Mouse (Mus musculus) intestine, embryonic 14.5 days (tissue): ENCODE data around the gene Cbr1. TPM values are rescaled to one million over a fixed set of nuclear protein-coding genes. Genes with fewer than 3 reads are reported as not detected.

Source experiments
- ATAC-seq: fragments of 200-750 bp; cut with Nextera tagmentation; replicated peaks from 2 replicates; pipeline ENCODE4 v1.8.0; 2017; ENCODE audit warnings: low read depth, moderate number of reproducible peaks, moderate TSS enrichment, moderate library complexity; ENCODE audit not compliant: low FRiP score, low TSS enrichment
- DNase-seq: peaks from one replicate; pipeline ENCODE4 v3.0.0-alpha.2; 2018; ENCODE audit warnings: low spot score
- H3K27ac ChIP-seq: fragments of 300-500 bp; sonication (generic); 2 replicates; pipeline ENCODE4 v1.5.1; 2014; ENCODE audit warnings: low read depth, mild to moderate bottlenecking, control low read depth
- H3K27me3 ChIP-seq: fragments of 300-500 bp; sonication (generic); replicated peaks from 2 replicates; pipeline ENCODE4 v1.6.1; 2014; ENCODE audit warnings: low read length, control low read depth; ENCODE audit not compliant: control insufficient read depth, insufficient read depth
- H3K36me3 ChIP-seq: fragments of 300-500 bp; sonication (generic); 2 replicates; pipeline ENCODE4 v1.6.1; 2014; ENCODE audit warnings: low read length, control low read depth; ENCODE audit not compliant: control insufficient read depth, insufficient read depth
- H3K4me1 ChIP-seq: fragments of 300-500 bp; sonication (generic); replicated peaks from 2 replicates; pipeline ENCODE4 v1.6.1; 2014; ENCODE audit warnings: low read length, control low read depth, mixed read lengths; ENCODE audit not compliant: control insufficient read depth, insufficient read depth
- H3K4me2 ChIP-seq: fragments of 300-500 bp; sonication (generic); 2 replicates; pipeline ENCODE4 v1.6.1; 2014; ENCODE audit warnings: low read length
- H3K4me3 ChIP-seq: fragments of 300-500 bp; sonication (generic); 2 replicates; pipeline ENCODE4 v1.5.1; 2014; ENCODE audit warnings: low read depth, low read length, control low read depth, mixed read lengths
- H3K9ac ChIP-seq: fragments of 300-500 bp; sonication (generic); 2 replicates; pipeline ENCODE4 v1.6.1; 2014; ENCODE audit warnings: mild to moderate bottlenecking, low read length
- H3K9me3 ChIP-seq: fragments of 300-500 bp; sonication (generic); 2 replicates; pipeline ENCODE4 v1.6.1; 2016; ENCODE audit warnings: low read length, control low read depth; ENCODE audit not compliant: control insufficient read depth
- WGBS: fragments of 180-500 bp; shearing (Covaris S2); extraction: QIAGEN DNeasy Blood & Tissue Kit; methylation state at CpG from one replicate; pipeline ENCODE4 v1.1.7; 2014; 5-methylcytosine and 5-hydroxymethylcytosine counted together
- polyA plus RNA-seq: library from polyadenylated mRNA; unstranded; fragments of >200 nt; fragmentation: Nextera tagmentation; extraction: Ambion mirVana; gene quantifications from 2 replicates; pipeline ENCODE4 v1.2.1, GENCODE M21; 2014

Cbr1 gene
- polyA plus RNA-seq, 1 experiment from 2014 or later = 84.7 TPM

DNA sequence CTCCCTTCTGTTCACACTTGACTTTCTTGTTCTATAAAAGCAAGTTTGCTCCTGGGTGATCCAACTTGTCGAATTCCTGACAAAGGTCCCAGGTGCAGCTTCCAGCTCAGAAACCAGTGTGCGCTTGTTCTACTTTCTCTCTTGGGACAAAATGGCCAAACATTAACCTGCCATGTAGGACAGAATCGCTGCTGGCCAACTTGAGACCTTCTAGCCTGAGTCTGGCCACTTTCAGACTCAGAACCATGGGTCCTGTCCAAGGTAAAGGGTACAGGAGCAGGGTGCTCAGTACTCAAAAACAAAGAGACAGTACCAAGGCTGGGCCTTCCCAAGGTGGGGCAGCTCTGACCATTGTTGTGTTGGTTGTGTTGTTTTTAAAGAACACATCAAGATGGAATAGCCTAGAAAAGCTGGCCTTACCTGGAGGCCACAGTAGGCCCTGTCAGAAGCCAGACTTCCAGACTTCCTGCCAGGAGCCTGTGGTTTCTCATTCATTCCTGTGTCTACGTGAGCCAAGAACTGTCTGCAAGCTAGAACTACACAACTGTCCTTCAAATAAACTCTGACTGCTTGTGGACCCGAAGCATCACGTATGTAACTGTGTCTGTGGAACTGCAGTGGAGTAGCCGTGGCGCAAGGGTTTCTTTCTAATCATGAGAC lies 27.2 kb upstream of the Cbr1 start:
- Histone ChIP-seq H3K27me3 (no peaks in the 10 kb centered on the region), H3K36me3 (no peaks in the 10 kb centered on the region), H3K9ac (no peak overlapping the region), H3K27ac (no peak overlapping the region), H3K9me3 (no peaks in the 10 kb centered on the region), H3K4me3 (no peak overlapping the region), H3K4me2 (no peak overlapping the region), H3K4me1 (peaks cover 15% of the 10 kb centered on the region; the same call in 1 of the 2 replicates)
- DNase-seq = no peak
- ATAC-seq = no peak
- 85% methylated on average over 8 of the region's 8 CpGs for WGBS

DNA sequence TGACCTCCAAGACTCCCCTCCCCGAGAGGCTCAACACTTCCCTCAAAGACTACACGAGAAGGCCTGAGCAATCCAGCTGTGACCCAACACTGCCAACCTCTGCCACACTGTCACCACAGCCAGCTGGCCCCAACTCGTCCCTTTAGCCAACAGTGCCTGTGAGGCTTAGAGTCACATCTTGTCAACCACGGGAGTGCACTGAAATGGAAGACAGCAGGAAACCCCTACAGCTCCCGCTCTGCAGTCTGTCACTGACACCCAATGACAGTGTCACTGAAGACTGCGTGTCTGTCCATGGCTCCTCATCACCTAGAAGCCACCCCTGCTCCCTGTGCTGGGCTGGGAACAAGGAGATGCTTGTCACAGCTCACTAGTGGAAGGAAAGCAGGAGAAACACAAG lies 24.5 kb upstream of the Cbr1 start:
- WGBS = 66% methylated on average over 6 of the region's 6 CpGs

DNA sequence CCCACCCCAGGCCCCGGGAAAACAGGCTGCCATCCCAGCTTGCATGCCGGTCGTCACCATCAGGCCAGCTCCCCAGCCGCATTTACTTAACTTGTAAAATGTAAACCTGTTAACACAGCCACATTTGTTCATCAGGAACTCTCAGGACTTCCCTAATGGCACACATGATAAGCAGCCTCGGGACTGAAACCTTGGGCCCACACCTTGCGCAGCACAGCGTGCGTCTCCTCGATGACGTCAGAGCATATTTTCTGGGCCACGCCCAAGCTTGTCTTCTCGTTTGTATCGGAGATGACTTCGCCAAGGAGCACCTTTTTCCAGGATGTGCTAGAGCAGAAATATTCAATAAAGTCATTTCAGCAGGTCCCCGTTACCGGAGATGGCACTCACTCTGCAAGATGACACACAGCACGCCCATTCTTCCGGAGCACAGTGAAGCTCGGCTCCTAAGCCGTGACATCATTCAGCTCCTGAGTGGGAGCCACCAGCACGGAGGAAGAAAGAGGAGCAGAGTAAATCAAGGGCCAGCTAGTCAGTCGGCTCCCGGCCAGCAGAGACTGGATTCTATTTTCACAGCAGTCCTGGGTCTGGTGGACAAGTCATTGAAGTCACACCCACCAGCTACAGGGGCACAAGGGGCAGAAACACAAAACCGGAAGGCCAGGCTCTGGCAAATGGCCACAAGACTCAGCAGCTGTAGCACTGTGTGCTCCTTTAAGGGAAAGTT lies 20.5 kb upstream of the Cbr1 start:
- H3K4me1 ChIP-seq = no peaks in the 10 kb centered on the region
- H3K27ac ChIP-seq = no peak overlapping the region
- no peak overlapping the region for H3K4me2 ChIP-seq
- H3K9me3 ChIP-seq = no peaks in the 10 kb centered on the region
- WGBS = 87% methylated on average over 24 of the region's 24 CpGs
- no peak overlapping the region for H3K9ac ChIP-seq
- ATAC-seq (no peak), DNase-seq (no peak)
- no peaks in the 10 kb centered on the region for H3K27me3 ChIP-seq
- no peak overlapping the region for H3K4me3 ChIP-seq
- peaks cover 25% of the 10 kb centered on the region for H3K36me3 ChIP-seq

More for the DNA sequence above, 24.5 kb upstream of the Cbr1 start:
- H3K9me3 ChIP-seq = no peaks in the 10 kb centered on the region
- no peak for DNase-seq
- no peaks in the 10 kb centered on the region for H3K27me3 ChIP-seq
- no peak overlapping the region for H3K9ac ChIP-seq
- peaks cover 2% of the 10 kb centered on the region; the same call in 1 of the 2 replicates for H3K4me1 ChIP-seq
- H3K27ac ChIP-seq = no peak overlapping the region
- no peak for ATAC-seq
- peaks cover 14% of the 10 kb centered on the region; the same call in 1 of the 2 replicates for H3K36me3 ChIP-seq
- no peak overlapping the region for H3K4me2 ChIP-seq
- no peak overlapping the region for H3K4me3 ChIP-seq

DNA sequence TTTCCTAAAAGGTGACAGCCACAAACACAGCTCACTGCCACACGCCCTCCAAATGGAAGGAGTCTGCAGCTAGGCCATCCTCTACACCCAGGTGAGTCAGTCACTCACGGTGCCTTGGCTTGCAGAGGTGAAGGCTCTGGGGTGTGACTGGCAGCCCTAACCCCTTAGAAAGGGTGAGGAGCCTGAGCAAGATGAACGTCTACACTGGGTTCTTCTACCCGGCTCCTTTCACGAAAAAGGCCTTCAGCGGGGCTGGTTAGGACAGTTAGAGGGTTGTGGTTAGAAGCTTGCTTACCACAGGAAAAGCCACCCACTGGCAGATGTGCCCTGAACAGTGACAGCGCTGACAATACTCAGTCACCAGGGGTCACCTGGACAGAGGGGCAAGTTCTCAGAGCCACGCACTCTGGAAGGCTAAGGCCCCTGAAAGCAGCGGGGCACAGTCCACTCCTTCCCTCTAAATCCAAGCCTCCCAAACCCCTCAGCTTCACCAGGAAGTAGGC lies 19.9 kb upstream of the Cbr1 start:
- Histone ChIP-seq H3K9ac (no peak overlapping the region), H3K27ac (no peak overlapping the region), H3K4me2 (no peak overlapping the region), H3K4me3 (no peak overlapping the region), H3K9me3 (no peaks in the 10 kb centered on the region), H3K36me3 (peaks cover 32% of the 10 kb centered on the region), H3K27me3 (no peaks in the 10 kb centered on the region), H3K4me1 (no peaks in the 10 kb centered on the region)
- no peak for DNase-seq
- 86% methylated on average over 9 of the region's 9 CpGs for WGBS
- no peak for ATAC-seq

DNA sequence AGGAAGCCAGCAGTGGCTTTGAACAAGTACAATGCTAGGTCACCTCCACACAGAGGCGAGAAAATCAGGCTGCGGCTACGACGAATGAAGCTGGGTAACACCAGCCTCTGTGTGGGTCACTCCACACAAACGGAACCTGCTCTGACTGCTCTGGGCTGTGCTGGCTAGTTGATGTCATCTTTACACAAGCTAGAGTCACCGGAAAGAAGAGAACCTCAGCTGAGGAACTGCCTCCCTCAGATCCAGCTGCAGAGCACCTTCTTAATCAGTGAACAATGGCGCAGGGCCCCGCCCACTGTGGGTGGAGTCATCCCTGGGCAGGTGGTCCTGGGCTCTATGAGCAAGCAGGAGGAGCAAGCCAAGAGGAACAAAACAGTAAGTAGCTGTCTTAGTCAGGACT lies 19.3 kb upstream of the Cbr1 start:
- H3K27ac ChIP-seq = no peak overlapping the region
- no peak overlapping the region for H3K4me2 ChIP-seq
- H3K4me1 ChIP-seq = no peaks in the 10 kb centered on the region
- H3K36me3 ChIP-seq = peaks cover 36% of the 10 kb centered on the region
- no peak overlapping the region for H3K9ac ChIP-seq
- no peaks in the 10 kb centered on the region for H3K9me3 ChIP-seq
- no peaks in the 10 kb centered on the region for H3K27me3 ChIP-seq
- ATAC-seq = no peak
- no peak for DNase-seq
- 72% methylated on average over 8 of the region's 8 CpGs for WGBS
- no peak overlapping the region for H3K4me3 ChIP-seq

DNA sequence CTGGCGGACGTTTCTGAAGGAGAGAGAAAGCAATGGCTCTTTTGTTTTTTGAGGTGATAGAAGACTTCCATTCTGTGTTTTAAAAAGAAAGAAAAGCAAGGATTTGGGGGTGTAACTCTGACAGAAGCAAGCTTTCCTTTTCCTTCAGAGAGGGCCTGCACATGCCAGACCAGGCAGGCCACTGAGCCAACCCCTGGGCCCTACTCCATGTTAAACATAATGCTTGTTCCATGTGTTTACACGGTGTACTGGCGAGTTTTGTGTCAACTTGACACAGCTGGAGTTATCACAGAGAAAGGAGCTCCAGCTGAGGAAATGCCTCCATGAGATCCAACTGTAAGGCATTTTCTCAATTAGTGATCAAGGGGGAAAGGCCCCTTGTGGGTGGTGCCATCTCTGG lies 17.4 kb upstream of the Cbr1 start:
- no peaks in the 10 kb centered on the region for H3K4me1 ChIP-seq
- 60% methylated on average over 4 of the region's 4 CpGs for WGBS

DNA sequence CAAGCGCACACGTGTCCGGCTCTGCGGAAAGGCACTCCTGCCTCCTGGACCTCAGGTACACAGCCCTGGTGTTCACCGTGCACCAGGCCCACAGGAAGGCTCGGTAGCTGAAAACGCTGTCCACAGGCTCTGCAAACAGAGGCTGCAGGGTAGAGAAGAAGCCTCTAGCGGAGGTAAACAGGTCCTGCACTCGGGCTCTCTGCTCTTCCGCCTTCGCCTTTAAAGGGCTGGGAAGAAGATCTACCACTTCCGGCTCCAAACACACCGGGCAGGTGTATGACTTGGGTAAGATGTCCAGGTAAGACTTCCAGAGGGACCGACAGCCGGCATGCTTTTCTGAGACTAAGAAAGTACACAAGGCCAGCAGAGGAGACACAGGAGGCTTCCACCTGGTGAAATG lies 14.7 kb upstream of the Cbr1 start:
- DNase-seq (no peak), ATAC-seq (no peak)
- no peaks in the 10 kb centered on the region for H3K9me3 ChIP-seq
- no peak overlapping the region for H3K4me3 ChIP-seq
- 85% methylated on average over 15 of the region's 15 CpGs for WGBS
- H3K36me3 ChIP-seq = peaks cover 29% of the 10 kb centered on the region
- H3K27me3 ChIP-seq = no peaks in the 10 kb centered on the region
- no peak overlapping the region for H3K9ac ChIP-seq
- no peak overlapping the region for H3K27ac ChIP-seq
- H3K4me2 ChIP-seq = no peak overlapping the region
- no peaks in the 10 kb centered on the region for H3K4me1 ChIP-seq

More for the DNA sequence above, 17.4 kb upstream of the Cbr1 start:
- ATAC-seq (no peak), DNase-seq (no peak)
- Histone ChIP-seq H3K4me2 (no peak overlapping the region), H3K9ac (no peak overlapping the region), H3K36me3 (peaks cover 42% of the 10 kb centered on the region), H3K4me3 (no peak overlapping the region), H3K27ac (no peak overlapping the region), H3K27me3 (no peaks in the 10 kb centered on the region), H3K9me3 (no peaks in the 10 kb centered on the region)

DNA sequence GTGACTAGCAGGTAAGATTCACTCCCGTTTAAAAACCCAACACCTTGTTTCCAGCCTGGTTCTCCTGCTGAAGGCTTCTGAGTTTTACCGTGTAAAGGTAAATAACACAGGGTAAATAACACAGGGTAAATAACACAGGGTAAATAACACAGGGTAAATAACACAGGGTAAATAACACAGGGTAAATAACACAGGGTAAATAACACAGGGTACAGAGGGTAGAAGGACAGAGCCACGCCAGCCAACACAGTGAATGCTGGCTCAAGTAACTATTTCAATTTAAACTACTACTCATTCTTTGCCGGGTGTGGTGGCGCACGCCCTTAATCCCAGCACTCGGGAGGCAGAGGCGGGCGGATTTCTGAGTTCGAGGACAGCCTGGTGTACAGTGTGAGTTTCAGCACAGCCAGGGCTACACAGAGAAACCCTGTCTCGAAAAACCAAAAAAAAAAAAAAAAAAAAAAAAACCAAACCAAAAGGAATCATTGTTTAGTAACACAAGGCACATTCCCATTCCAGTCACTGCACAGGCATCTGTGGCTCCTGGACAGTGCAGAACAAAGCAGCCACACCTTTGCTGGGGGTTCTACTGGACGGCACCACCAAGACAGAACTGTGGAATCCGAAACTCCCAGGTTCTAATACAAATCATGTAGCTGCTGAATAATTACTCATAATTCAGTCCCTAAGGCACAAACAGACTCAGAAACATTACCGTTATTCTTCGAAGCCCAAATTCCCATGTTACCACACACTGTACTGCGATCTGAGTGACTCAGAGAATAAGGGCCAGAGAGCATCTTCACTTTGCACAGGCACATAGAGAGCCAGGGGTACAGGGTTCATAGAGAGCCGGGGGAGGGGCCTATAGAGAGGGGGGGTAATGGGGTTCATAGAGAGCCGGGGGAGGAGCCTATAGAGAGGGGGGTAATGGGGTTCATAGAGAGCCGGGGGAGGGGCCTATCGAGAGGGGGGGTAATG lies 13.9 kb upstream of the Cbr1 start:
- H3K4me2 ChIP-seq = no peak overlapping the region
- no peak overlapping the region for H3K27ac ChIP-seq
- H3K9me3 ChIP-seq = no peaks in the 10 kb centered on the region
- no peak for ATAC-seq
- H3K4me3 ChIP-seq = no peak overlapping the region
- DNase-seq = no peak
- H3K27me3 ChIP-seq = no peaks in the 10 kb centered on the region
- no peaks in the 10 kb centered on the region for H3K4me1 ChIP-seq
- 90% methylated on average over 20 of the region's 20 CpGs for WGBS
- peaks cover 29% of the 10 kb centered on the region for H3K36me3 ChIP-seq
- no peak overlapping the region for H3K9ac ChIP-seq
